Mouse (Mus musculus): ENCODE data around the gene Psmg3.
A peak's percentile ranks its signal among the peaks of the same experiment; 100 is the strongest.

Gene Psmg3

GRCm38 (mm10) chr5:139794938-139795337 is 31.7 kb downstream of the Psmg3 start:
- no peak for DNase-seq (ENCODE audit: extremely low read depth, low read depth)

- no peak for DNase-seq (ENCODE audit: extremely low read depth, low read depth)
These were observed 32.5 kb downstream of the Psmg3 start for GRCm38 (mm10) chr5:139794137-139794536.

- DNase-seq (ENCODE audit: extremely low read depth, low read depth), result peak; percentile 78
These were observed 33.2 kb downstream of the Psmg3 start for GRCm38 (mm10) chr5:139793338-139794089.

- DNase-seq (ENCODE audit: extremely low read depth, low read depth), result no peak
These were observed 33.7 kb downstream of the Psmg3 start for GRCm38 (mm10) chr5:139792966-139793337.

GRCm38 (mm10) chr5:139792159-139792775 is 34.4 kb downstream of the Psmg3 start:
- DNase-seq (ENCODE audit: extremely low read depth, low read depth), result no peak

- DNase-seq (ENCODE audit: extremely low read depth, low read depth), result peak; percentile 85
These were observed 35.2 kb downstream of the Psmg3 start, which contains the start of gene Mafk for GRCm38 (mm10) chr5:139791227-139792158. TSS of gene Mafk (plus strand) at chr5:139791513.

GRCm38 (mm10) chr5:139789466-139789865 is 37.2 kb downstream of the Psmg3 start:
- no peak for DNase-seq (ENCODE audit: extremely low read depth, low read depth)

GRCm38 (mm10) chr5:139781406-139781805 is 45.3 kb downstream of the Psmg3 start:
- DNase-seq (ENCODE audit: extremely low read depth, low read depth), result no peak

GRCm38 (mm10) chr5:139776966-139777365 is 49.7 kb downstream of the Psmg3 start:
- DNase-seq (ENCODE audit: extremely low read depth, low read depth), result no peak

GRCm38 (mm10) chr5:139775216-139775926 is 51.3 kb downstream of the Psmg3 start, which contains the start of gene Ints1:
TSS of gene Ints1 (minus strand) at chr5:139775674.
- peak; percentile 94 for DNase-seq (ENCODE audit: extremely low read depth, low read depth)
